Mouse (Mus musculus) CH12.LX (cell line): ENCODE results near the gene Oip5. TPM values are rescaled to one million over a fixed set of nuclear protein-coding genes. Genes with fewer than 3 reads are reported as not detected.

Source experiments
- DNase-seq: peaks from one replicate; pipeline ENCODE4 v3.0.0-alpha.2; 2013; ENCODE audit errors: extremely low read depth
- H3K27ac ChIP-seq: 2 replicates; pipeline ENCODE4 v1.5.1; 2012; ENCODE audit warnings: low read depth, mild to moderate bottlenecking, control low read depth, moderate library complexity; ENCODE audit not compliant: insufficient read depth
- H3K27me3 ChIP-seq: replicated peaks from 2 replicates; pipeline ENCODE3; 2012; ENCODE audit warnings: inconsistent platforms
- H3K36me3 ChIP-seq, 2 experiments: replicated peaks in 1 of 2; 2 replicates each; pipeline versions ENCODE3 to v1.6.1; 2012; ENCODE audit warnings: inconsistent platforms in 1 of 2, low read length in 1 of 2, mild to moderate bottlenecking in 1 of 2, mixed read lengths in 1 of 2, moderate library complexity in 1 of 2; ENCODE audit not compliant: control insufficient read depth in 1 of 2, insufficient read depth in 1 of 2
- H3K4me1 ChIP-seq, 2 experiments: 2 replicates each; pipeline ENCODE4 v1.6.1; 2012; ENCODE audit warnings: inconsistent platforms in 1 of 2, moderate library complexity in 1 of 2; ENCODE audit not compliant: insufficient read depth in 2 of 2, control insufficient read depth in 1 of 2
- H3K4me2 ChIP-seq: 2 replicates; pipeline ENCODE4 v1.6.1; 2012; ENCODE audit warnings: low read depth, mild to moderate bottlenecking, control low read depth; ENCODE audit not compliant: poor library complexity, insufficient read depth, severe bottlenecking
- H3K4me3 ChIP-seq, 3 experiments: fragments of 150-350 bp in 1 of 3; sonication (generic) in 1 of 3; replicated peaks in 1 of 3; 2 replicates each; pipeline versions ENCODE3 to v1.5.1; 2011 to 2012; ENCODE audit warnings: low read depth in 2 of 3, low read length in 2 of 3, mild to moderate bottlenecking in 2 of 3, moderate library complexity in 2 of 3, control low read depth in 1 of 3, improper control_type of control experiment in 1 of 3, inconsistent platforms in 1 of 3, mixed read lengths in 1 of 3; ENCODE audit not compliant: poor library complexity in 1 of 3
- H3K79me2 ChIP-seq: replicated peaks from 2 replicates; pipeline ENCODE4 v1.6.1; 2012; ENCODE audit warnings: mild to moderate bottlenecking, moderate library complexity; ENCODE audit not compliant: control insufficient read depth, poor library complexity, insufficient read depth, severe bottlenecking; ENCODE audit errors: extremely low read depth
- H3K9ac ChIP-seq: 2 replicates; pipeline ENCODE4 v1.6.1; 2012; ENCODE audit warnings: low read depth, mild to moderate bottlenecking, control low read depth, moderate library complexity; ENCODE audit not compliant: insufficient read depth
- H3K9me3 ChIP-seq: replicated peaks from 2 replicates; pipeline ENCODE3; 2012; ENCODE audit warnings: low read length, inconsistent platforms, mixed read lengths
- BHLHE40 ChIP-seq: IDR thresholded peaks from 2 replicates; pipeline ENCODE4 v1.6.1; 2011; ENCODE audit warnings: mild to moderate bottlenecking, low read depth, low read length, improper control_type of control experiment
- CHD1 ChIP-seq: IDR thresholded peaks from 2 replicates; pipeline ENCODE4 v1.6.1; 2012; ENCODE audit warnings: low read depth, low read length, improper control_type of control experiment, inconsistent platforms
- CHD2 ChIP-seq: IDR thresholded peaks from 2 replicates; pipeline ENCODE4 v1.6.1; 2011; ENCODE audit warnings: low read length, improper control_type of control experiment
- CTCF ChIP-seq, 2 experiments: IDR thresholded peaks in 1 of 2; conservative IDR thresholded peaks in 1 of 2; 2 replicates each; pipeline ENCODE4 v1.5.1; 2011 to 2012; ENCODE audit warnings: low read depth in 2 of 2, low read length in 2 of 2, improper control_type of control experiment in 1 of 2, inconsistent platforms in 1 of 2, mild to moderate bottlenecking in 1 of 2, moderate library complexity in 1 of 2
- EP300 ChIP-seq: IDR thresholded peaks from 2 replicates; pipeline ENCODE4 v1.6.1; 2011; ENCODE audit warnings: low read length, improper control_type of control experiment
- ETS1 ChIP-seq: conservative IDR thresholded peaks from 2 replicates; pipeline ENCODE4 v1.6.1; 2012; ENCODE audit warnings: low read depth, mild to moderate bottlenecking, inconsistent platforms, low read length, improper control_type of control experiment, moderate library complexity
- GABPA ChIP-seq: IDR thresholded peaks from 2 replicates; pipeline ENCODE4 v1.6.1; 2012; ENCODE audit warnings: low read depth, low read length, improper control_type of control experiment, inconsistent platforms; ENCODE audit not compliant: insufficient replicate concordance
- IRF4 ChIP-seq: IDR thresholded peaks from 2 replicates; pipeline ENCODE4 v1.6.1; 2014; ENCODE audit warnings: low read depth, mild to moderate bottlenecking, inconsistent platforms, low read length, improper control_type of control experiment
- JUN ChIP-seq: IDR thresholded peaks from 2 replicates; pipeline ENCODE4 v1.6.1; 2011; ENCODE audit warnings: low read depth, mild to moderate bottlenecking, low read length, improper control_type of control experiment, moderate library complexity; ENCODE audit not compliant: insufficient read depth
- JUND ChIP-seq: conservative IDR thresholded peaks from 2 replicates; pipeline ENCODE4 v1.6.1; 2011; ENCODE audit warnings: low read depth, low read length, improper control_type of control experiment
- KAT2A ChIP-seq: IDR thresholded peaks from 2 replicates; pipeline ENCODE4 v1.6.1; 2012; ENCODE audit warnings: low read length, improper control_type of control experiment, inconsistent platforms; ENCODE audit not compliant: insufficient replicate concordance
- MAFK ChIP-seq: IDR thresholded peaks from 2 replicates; pipeline ENCODE4 v1.6.1; 2011; ENCODE audit warnings: low read length, improper control_type of control experiment; ENCODE audit not compliant: insufficient replicate concordance
- MAX ChIP-seq: IDR thresholded peaks from 2 replicates; pipeline ENCODE4 v1.6.1; 2011; ENCODE audit warnings: low read length, improper control_type of control experiment
- MAZ ChIP-seq: IDR thresholded peaks from 2 replicates; pipeline ENCODE4 v1.6.1; 2012; ENCODE audit warnings: low read depth, mild to moderate bottlenecking, inconsistent platforms, low read length, improper control_type of control experiment, moderate library complexity
- MEF2A ChIP-seq: IDR thresholded peaks from 2 replicates; pipeline ENCODE4 v1.6.1; 2014; ENCODE audit warnings: low read depth, mild to moderate bottlenecking, inconsistent platforms, low read length, improper control_type of control experiment, borderline replicate concordance
- MXI1 ChIP-seq: IDR thresholded peaks from 2 replicates; pipeline ENCODE4 v1.6.1; 2011; ENCODE audit warnings: mild to moderate bottlenecking, low read depth, low read length, improper control_type of control experiment
- MYC ChIP-seq: IDR thresholded peaks from 2 replicates; pipeline ENCODE4 v1.6.1; 2011; ENCODE audit warnings: low read depth, mild to moderate bottlenecking, improper control_type of control experiment, low read length
- NELFE ChIP-seq: IDR thresholded peaks from 2 replicates; pipeline ENCODE4 v1.6.1; 2011; ENCODE audit warnings: low read depth, low read length, improper control_type of control experiment
- NRF1 ChIP-seq: IDR thresholded peaks from 2 replicates; pipeline ENCODE4 v1.6.1; 2014; ENCODE audit warnings: low read depth, mild to moderate bottlenecking, inconsistent platforms, low read length, improper control_type of control experiment, moderate library complexity
- PAX5 ChIP-seq: IDR thresholded peaks from 2 replicates; pipeline ENCODE4 v1.6.1; 2012; ENCODE audit warnings: low read length, inconsistent platforms, mixed read lengths
- POLR2A ChIP-seq: IDR thresholded peaks from 2 replicates; pipeline ENCODE4 v1.6.1; 2011; ENCODE audit warnings: low read depth, mild to moderate bottlenecking, improper control_type of control experiment, low read length
- POLR2AphosphoS2 ChIP-seq: IDR thresholded peaks from 2 replicates; pipeline ENCODE4 v1.6.1; 2011; ENCODE audit warnings: low read depth, low read length, improper control_type of control experiment
- RAD21 ChIP-seq: IDR thresholded peaks from 2 replicates; pipeline ENCODE4 v1.6.1; 2011; ENCODE audit warnings: low read depth, mild to moderate bottlenecking, low read length, improper control_type of control experiment, moderate library complexity
- RCOR1 ChIP-seq: conservative IDR thresholded peaks from 2 replicates; pipeline ENCODE4 v1.6.1; 2012; ENCODE audit warnings: low read depth, mild to moderate bottlenecking, inconsistent platforms, low read length, improper control_type of control experiment
- SIN3A ChIP-seq: IDR thresholded peaks from 2 replicates; pipeline ENCODE4 v1.6.1; 2012; ENCODE audit warnings: low read length, improper control_type of control experiment, inconsistent platforms
- SMC3 ChIP-seq: IDR thresholded peaks from 2 replicates; pipeline ENCODE4 v1.6.1; 2011; ENCODE audit warnings: low read depth, low read length, improper control_type of control experiment
- TBP ChIP-seq: conservative IDR thresholded peaks from 2 replicates; pipeline ENCODE4 v1.6.1; 2011; ENCODE audit warnings: low read depth, low read length, improper control_type of control experiment
- USF2 ChIP-seq: conservative IDR thresholded peaks from 2 replicates; pipeline ENCODE4 v1.6.1; 2011; ENCODE audit warnings: low read depth, low read length, improper control_type of control experiment
- ZC3H11A ChIP-seq: IDR thresholded peaks from 2 replicates; pipeline ENCODE4 v1.6.1; 2012; ENCODE audit warnings: low read depth, mild to moderate bottlenecking, inconsistent platforms, low read length, improper control_type of control experiment
- ZKSCAN1 ChIP-seq: IDR thresholded peaks from 2 replicates; pipeline ENCODE4 v1.6.1; 2012; ENCODE audit warnings: low read depth, inconsistent platforms, low read length, improper control_type of control experiment, borderline replicate concordance
- ZMIZ1 ChIP-seq: IDR thresholded peaks from 2 replicates; pipeline ENCODE4 v1.6.1; 2012; ENCODE audit warnings: low read depth, mild to moderate bottlenecking, inconsistent platforms, low read length, improper control_type of control experiment
- ZNF384 ChIP-seq: IDR thresholded peaks from 2 replicates; pipeline ENCODE4 v1.6.1; 2012; ENCODE audit warnings: low read depth, low read length, improper control_type of control experiment, inconsistent platforms
- dilution Hi-C: fragments of 300-500 bp; cut with MboI; formaldehyde crosslinking; loops from 2 replicates; pipeline ENCODE4 v1.14.3; 2020; ENCODE audit warnings: low sequenced_read_pairs; ENCODE audit not compliant: extremely low pct_unique_long_range_greater_than_20kb, extremely low pct_ligation_motif_present
- in situ Hi-C: fragments of 300-500 bp; cut with MboI; formaldehyde crosslinking; loops from 3 replicates; pipeline ENCODE4 v1.14.3; 2019; ENCODE audit warnings: low sequenced_read_pairs, low pct_ligation_motif_present, low pct_unique_long_range_greater_than_20kb, mixed read lengths
- polyA plus RNA-seq: library from polyadenylated mRNA; unstranded; fragments of >175 nt; gene quantifications from 2 replicates; pipeline ENCODE4 v1.2.1, GENCODE M21; 2012; ENCODE audit warnings: low read depth; ENCODE audit not compliant: insufficient read length
- total RNA-seq, 2 experiments: library from RNA; depleted of rRNA; stranded (reverse); fragments of 300-350 nt in 1 of 2; fragments of >200 nt in 1 of 2; gene quantifications; 2 replicates each; pipeline ENCODE4 v1.2.3; 2012 to 2014

Gene Oip5
- total and polyA plus RNA-seq, 3 experiments = 24.5 to 53.6 (median 30.1) TPM

- dilution Hi-C loops = no loop called here
These were observed 27.0 kb downstream of the Oip5 start for GRCm38 (mm10) chr2:119591247-119591646.

GRCm38 (mm10) chr2:119587383-119587782 is 30.9 kb downstream of the Oip5 start:
- in situ Hi-C loops (no loop called here), dilution Hi-C loops (no loop called here)
- no peak overlapping the region for H3K4me3 ChIP-seq
- H3K79me2 ChIP-seq = no peaks in the 10 kb centered on the region
- no peak overlapping the region for H3K27ac ChIP-seq
- no peak overlapping the region for H3K4me2 ChIP-seq
- H3K9ac ChIP-seq = no peak overlapping the region
- H3K27me3 ChIP-seq = no peaks in the 10 kb centered on the region
- DNase-seq = peak; percentile 78
- peaks cover 5% of the 10 kb centered on the region in 2 experiments for H3K36me3 ChIP-seq
- peaks cover 5 to 16% of the 10 kb centered on the region in 2 experiments; a peak in 2 of 4 replicates for H3K4me1 ChIP-seq
- no peaks in the 10 kb centered on the region for H3K9me3 ChIP-seq
- TF ChIP-seq MYC = 0 out of 2 replicates have a peak, but pooled peaks have one; percentile 58
- TF ChIP-seq RCOR1 = no peak
- no peak for TF ChIP-seq CHD1
- TF ChIP-seq JUN = no peak; the same call in 1 of the 2 replicates
- no peak for TF ChIP-seq MAX
- TF ChIP-seq IRF4 = no peak
- TF ChIP-seq JUND = no peak
- no peak for TF ChIP-seq ZKSCAN1
- TF ChIP-seq NELFE = peak; percentile 43; the same call in 1 of the 2 replicates
- no peak for TF ChIP-seq CHD2
- no peak for TF ChIP-seq MAFK
- peak; percentile 63 for TF ChIP-seq ZC3H11A
- no peak for TF ChIP-seq KAT2A
- no peak for TF ChIP-seq USF2
- 0 out of 2 replicates have a peak, but pooled peaks have one; percentile 27 for TF ChIP-seq SIN3A
- TF ChIP-seq ETS1 = no peak
- TF ChIP-seq POLR2A = no peak
- no peak for TF ChIP-seq EP300
- no peak for TF ChIP-seq TBP
- TF ChIP-seq ZMIZ1 = no peak
- 0 out of 2 replicates have a peak, but pooled peaks have one; percentile 33 for TF ChIP-seq MAZ
- TF ChIP-seq CTCF (conservative IDR thresholded peaks at IDR 0.05 in 1 of 2, IDR thresholded peaks at IDR 0.05 in 1 of 2; ENCODE audit: low read depth in 2 of 2, low read length in 2 of 2) = peak; percentile 76 to 95
- no peak for TF ChIP-seq NRF1
- TF ChIP-seq SMC3 = peak; percentile 83
- TF ChIP-seq PAX5 = no peak
- TF ChIP-seq RAD21 = peak; percentile 94
- no peak for TF ChIP-seq ZNF384
- TF ChIP-seq POLR2AphosphoS2 = no peak
- TF ChIP-seq MEF2A = 0 out of 2 replicates have a peak, but pooled peaks have one; percentile 28
- TF ChIP-seq GABPA = no peak
- no peak for TF ChIP-seq BHLHE40
- no peak for TF ChIP-seq MXI1

More at GRCm38 (mm10) chr2:119591247-119591646, 27.0 kb downstream of the Oip5 start:
- no peak for TF ChIP-seq USF2
- TF ChIP-seq MAZ = no peak
- peak in 1 of 2 experiments; percentile 46; a peak in 2 of 4 replicates for TF ChIP-seq CTCF (conservative IDR thresholded peaks at IDR 0.05 in 1 of 2, IDR thresholded peaks at IDR 0.05 in 1 of 2; ENCODE audit: low read depth in 2 of 2, low read length in 2 of 2)
- in situ Hi-C loops = no loop called here
- H3K36me3 ChIP-seq = peaks cover 0 to 3% of the 10 kb centered on the region in 2 experiments
- no peak overlapping the region for H3K4me3 ChIP-seq
- H3K9ac ChIP-seq = no peak overlapping the region
- H3K9me3 ChIP-seq = no peaks in the 10 kb centered on the region
- H3K27me3 ChIP-seq = no peaks in the 10 kb centered on the region
- no peak overlapping the region for H3K4me2 ChIP-seq
- H3K27ac ChIP-seq = no peak overlapping the region
- peaks cover 21% of the 10 kb centered on the region for H3K79me2 ChIP-seq
- DNase-seq = no peak
- H3K4me1 ChIP-seq = peaks cover 3 to 11% of the 10 kb centered on the region in 2 experiments; a peak in 2 of 4 replicates
